Mouse (Mus musculus) limb, embryonic 15.5 days (tissue): ENCODE results near the gene Nrxn3. TPM values are rescaled to one million over a fixed set of nuclear protein-coding genes. Genes with fewer than 3 reads are reported as not detected.

ENCODE experiments used
- ATAC-seq: fragments of 200-750 bp; cut with Nextera tagmentation; 2 replicates; pipeline ENCODE4 v1.8.0; 2017; ENCODE audit warnings: low read depth, moderate TSS enrichment; ENCODE audit not compliant: insufficient number of reproducible peaks, low FRiP score, low TSS enrichment
- H3K27ac ChIP-seq: fragments of 300-500 bp; sonication (generic); 2 replicates; pipeline ENCODE4 v1.5.1; 2015; ENCODE audit warnings: moderate library complexity, mild to moderate bottlenecking, inconsistent platforms
- H3K27me3 ChIP-seq: fragments of 300-500 bp; sonication (generic); 2 replicates; pipeline ENCODE4 v1.6.1; 2015; ENCODE audit warnings: inconsistent platforms
- H3K36me3 ChIP-seq: fragments of 300-500 bp; sonication (generic); 2 replicates; pipeline ENCODE4 v1.6.1; 2015; ENCODE audit warnings: inconsistent platforms
- H3K4me1 ChIP-seq: fragments of 300-500 bp; sonication (generic); 2 replicates; pipeline ENCODE4 v1.6.1; 2015; ENCODE audit warnings: inconsistent platforms
- H3K4me2 ChIP-seq: fragments of 300-500 bp; sonication (generic); 2 replicates; pipeline ENCODE4 v1.6.1; 2015; ENCODE audit warnings: mild to moderate bottlenecking, inconsistent platforms
- H3K4me3 ChIP-seq: fragments of 300-500 bp; sonication (generic); 2 replicates; pipeline ENCODE4 v1.5.1; 2015; ENCODE audit warnings: mild to moderate bottlenecking, inconsistent platforms
- H3K9ac ChIP-seq: fragments of 300-500 bp; sonication (generic); 2 replicates; pipeline ENCODE4 v1.6.1; 2015; ENCODE audit warnings: inconsistent platforms
- H3K9me3 ChIP-seq: fragments of 300-500 bp; sonication (generic); 2 replicates; pipeline ENCODE4 v1.6.1; 2016; ENCODE audit warnings: inconsistent platforms
- WGBS: fragments of 180-500 bp; shearing (Covaris S2); methylation state at CpG from one replicate; pipeline ENCODE4 v1.1.7; 2015; 5-methylcytosine and 5-hydroxymethylcytosine counted together
- polyA plus RNA-seq: library from polyadenylated mRNA; unstranded; fragments of >200 nt; fragmentation: Nextera tagmentation; extraction: Ambion mirVana; gene quantifications from 2 replicates; pipeline ENCODE4 v1.2.1, GENCODE M21; 2015

Nrxn3 gene
- polyA plus RNA-seq, 1 experiment from 2014 or later, result 0.70 TPM

- H3K4me3 ChIP-seq, result no peak overlapping the region
- H3K27me3 ChIP-seq, result no peaks in the 10 kb centered on the region
- ATAC-seq, result no peak
- 86% methylated on average over 3 of the region's 3 CpGs for WGBS
- no peaks in the 10 kb centered on the region for H3K36me3 ChIP-seq
- no peak overlapping the region for H3K27ac ChIP-seq
- no peak overlapping the region for H3K9ac ChIP-seq
- H3K9me3 ChIP-seq, result no peaks in the 10 kb centered on the region
- no peak overlapping the region for H3K4me2 ChIP-seq
- H3K4me1 ChIP-seq, result no peaks in the 10 kb centered on the region
Measured at GRCm38 (mm10) chr12:89331474-89332263, 609.0 kb downstream of the Nrxn3 start.

DNA sequence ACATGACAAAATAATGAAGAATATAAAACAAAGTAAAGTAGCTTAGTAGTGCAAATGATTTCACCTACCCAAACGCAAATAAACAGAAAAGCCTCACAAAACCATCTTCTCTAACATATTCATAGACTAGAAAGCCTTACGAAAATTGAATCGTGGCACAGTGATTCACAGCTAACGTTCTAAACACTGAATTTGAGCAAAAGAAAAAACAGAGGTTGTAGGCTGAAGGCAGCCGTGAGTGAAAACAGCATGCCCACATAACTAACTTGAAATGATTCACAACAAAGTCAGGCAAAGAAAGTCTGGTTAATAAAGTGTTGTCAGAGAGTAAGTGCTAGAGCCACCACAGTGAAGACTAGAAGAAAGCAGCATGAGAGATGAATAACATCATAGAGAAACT is 610.8 kb downstream of the Nrxn3 start:
- H3K27me3 ChIP-seq, result no peaks in the 10 kb centered on the region
- no peaks in the 10 kb centered on the region for H3K9me3 ChIP-seq
- ATAC-seq, result no peak
- H3K4me1 ChIP-seq, result no peaks in the 10 kb centered on the region
- H3K9ac ChIP-seq, result no peak overlapping the region
- no peak overlapping the region for H3K27ac ChIP-seq
- no peak overlapping the region for H3K4me3 ChIP-seq
- no peak overlapping the region for H3K4me2 ChIP-seq
- WGBS, result 84% methylated on average over 5 of the region's 5 CpGs
- H3K36me3 ChIP-seq, result no peaks in the 10 kb centered on the region

- H3K27ac ChIP-seq, result no peak overlapping the region
- H3K4me2 ChIP-seq, result no peak overlapping the region
- H3K4me3 ChIP-seq, result no peak overlapping the region
- no peak for ATAC-seq
- no peaks in the 10 kb centered on the region for H3K27me3 ChIP-seq
- no peaks in the 10 kb centered on the region for H3K9me3 ChIP-seq
- 52% methylated on average over 4 of the region's 4 CpGs for WGBS
- H3K9ac ChIP-seq, result no peak overlapping the region
- no peaks in the 10 kb centered on the region for H3K36me3 ChIP-seq
- H3K4me1 ChIP-seq, result no peaks in the 10 kb centered on the region
Measured at GRCm38 (mm10) chr12:89364850-89365249, 642.2 kb downstream of the Nrxn3 start.

DNA sequence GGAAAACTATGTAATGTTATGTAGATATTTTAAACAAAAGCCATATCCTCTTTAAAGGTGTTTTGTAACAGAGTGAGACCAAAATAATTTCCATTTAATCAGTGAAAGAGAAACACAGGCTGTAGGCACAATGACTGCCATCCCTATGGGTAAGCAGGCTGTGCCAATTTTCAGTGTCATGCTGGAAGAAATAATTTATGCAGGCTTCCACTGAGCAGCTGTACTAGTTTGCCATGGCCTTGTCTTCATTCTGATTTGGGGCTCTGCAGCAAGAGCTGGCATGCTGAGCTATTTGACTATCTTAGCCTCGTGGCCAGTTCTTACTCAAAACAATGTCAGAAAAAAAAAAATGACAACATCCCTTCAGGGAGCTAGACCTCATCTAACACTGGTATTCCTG is 647.3 kb downstream of the Nrxn3 start:
- no peaks in the 10 kb centered on the region for H3K27me3 ChIP-seq
- H3K9me3 ChIP-seq, result no peaks in the 10 kb centered on the region
- no peak for ATAC-seq
- H3K4me1 ChIP-seq, result no peaks in the 10 kb centered on the region
- no peak overlapping the region for H3K4me3 ChIP-seq
- no peak overlapping the region for H3K4me2 ChIP-seq
- 53% methylated on average over 1 of the region's 1 CpGs for WGBS
- H3K36me3 ChIP-seq, result no peaks in the 10 kb centered on the region
- no peak overlapping the region for H3K9ac ChIP-seq
- H3K27ac ChIP-seq, result no peak overlapping the region

- H3K27ac ChIP-seq, result no peak overlapping the region
- no peak overlapping the region for H3K4me3 ChIP-seq
- WGBS, result 64% methylated on average over 1 of the region's 1 CpGs
- H3K4me1 ChIP-seq, result no peaks in the 10 kb centered on the region
- H3K4me2 ChIP-seq, result no peak overlapping the region
- no peaks in the 10 kb centered on the region for H3K36me3 ChIP-seq
- no peaks in the 10 kb centered on the region for H3K9me3 ChIP-seq
- ATAC-seq, result no peak
- H3K9ac ChIP-seq, result no peak overlapping the region
- no peaks in the 10 kb centered on the region for H3K27me3 ChIP-seq
Measured at GRCm38 (mm10) chr12:89376600-89376999, 653.9 kb downstream of the Nrxn3 start.

DNA sequence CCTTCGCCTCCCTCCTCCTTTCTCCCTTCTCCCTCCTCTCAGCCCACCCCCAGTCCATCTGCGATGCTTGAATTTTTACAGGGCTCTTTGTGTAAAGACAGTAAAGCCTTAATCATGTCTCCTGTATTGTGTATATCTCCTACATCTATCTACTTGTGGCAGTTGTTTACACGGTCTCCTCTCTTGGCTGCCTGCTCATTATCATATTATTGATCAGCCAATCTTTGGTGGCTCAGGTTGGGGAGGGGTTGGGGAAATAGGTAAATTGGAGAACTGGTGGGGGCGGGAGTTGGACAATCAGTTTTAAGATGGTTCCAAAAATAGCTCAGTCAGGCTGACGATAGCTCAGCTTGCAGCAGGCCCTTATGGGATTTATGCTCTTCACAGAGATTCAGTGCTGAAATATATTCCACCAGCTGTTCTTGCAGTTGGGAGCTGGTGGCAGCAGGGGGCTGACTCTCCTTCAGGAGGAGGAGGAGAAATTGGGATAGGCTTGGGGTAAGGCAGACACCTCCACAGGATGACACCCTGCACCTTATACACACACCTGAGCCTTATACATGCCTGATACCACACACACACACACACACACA is 654.5 kb downstream of the Nrxn3 start:
- WGBS, result 47% methylated on average over 5 of the region's 5 CpGs

DNA sequence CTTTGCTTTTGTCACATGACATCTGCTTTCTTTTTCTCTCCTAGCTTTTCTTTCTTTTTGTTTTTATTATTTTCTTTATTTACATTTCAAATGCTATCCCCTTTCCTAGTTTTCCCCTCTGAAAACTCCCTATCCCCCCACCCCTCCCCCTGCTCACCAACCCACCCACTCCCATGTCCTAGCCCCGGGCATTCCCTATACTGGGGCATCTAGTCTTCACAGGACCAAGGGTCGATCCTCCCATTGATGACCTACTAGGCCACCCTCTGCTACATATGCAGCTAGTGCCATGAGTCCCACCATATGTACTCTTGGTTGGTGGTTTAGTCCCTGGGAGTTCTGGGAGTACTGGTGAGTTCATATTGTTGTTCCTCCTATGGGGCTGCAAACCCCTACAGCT is 655.0 kb downstream of the Nrxn3 start:
- WGBS, result 87% methylated on average over 2 of the region's 2 CpGs
- no peak for ATAC-seq
- Histone ChIP-seq H3K27me3 (no peaks in the 10 kb centered on the region), H3K4me3 (no peak overlapping the region), H3K36me3 (no peaks in the 10 kb centered on the region), H3K4me1 (no peaks in the 10 kb centered on the region), H3K4me2 (no peak overlapping the region), H3K9me3 (no peaks in the 10 kb centered on the region), H3K27ac (no peak overlapping the region), H3K9ac (no peak overlapping the region)

More for the DNA sequence above, 654.5 kb downstream of the Nrxn3 start:
- ATAC-seq, result no peak
- H3K9me3 ChIP-seq, result no peaks in the 10 kb centered on the region
- no peaks in the 10 kb centered on the region for H3K36me3 ChIP-seq
- H3K27me3 ChIP-seq, result no peaks in the 10 kb centered on the region
- no peak overlapping the region for H3K27ac ChIP-seq
- H3K9ac ChIP-seq, result no peak overlapping the region
- no peak overlapping the region for H3K4me3 ChIP-seq
- no peaks in the 10 kb centered on the region for H3K4me1 ChIP-seq
- H3K4me2 ChIP-seq, result no peak overlapping the region

DNA sequence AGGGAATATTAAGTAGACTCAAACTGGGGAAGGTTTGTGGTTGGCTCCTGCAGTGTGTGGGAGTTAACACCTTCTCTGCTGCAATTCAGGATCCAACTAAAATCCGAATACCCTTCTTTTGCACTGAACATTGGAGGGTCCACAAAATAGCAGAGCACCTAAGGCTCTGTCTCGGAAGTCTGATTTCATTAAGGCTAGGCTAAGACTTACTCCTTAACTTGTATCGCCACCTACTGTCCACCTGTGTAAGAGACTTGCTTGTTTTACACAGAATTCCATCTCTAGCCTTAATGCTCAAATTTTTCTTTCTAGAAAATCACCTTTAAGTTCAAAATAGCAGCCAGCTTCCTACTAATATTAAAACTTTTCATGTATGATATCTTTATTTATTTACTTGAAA is 660.6 kb downstream of the Nrxn3 start:
- no peaks in the 10 kb centered on the region for H3K36me3 ChIP-seq
- H3K4me3 ChIP-seq, result no peak overlapping the region
- H3K4me2 ChIP-seq, result no peak overlapping the region
- 7% methylated on average over 3 of the region's 3 CpGs for WGBS
- ATAC-seq, result no peak
- H3K27ac ChIP-seq, result no peak overlapping the region
- no peaks in the 10 kb centered on the region for H3K27me3 ChIP-seq
- no peaks in the 10 kb centered on the region for H3K9me3 ChIP-seq
- H3K9ac ChIP-seq, result no peak overlapping the region
- H3K4me1 ChIP-seq, result no peaks in the 10 kb centered on the region

GRCm38 (mm10) chr12:89395121-89395792 is 672.6 kb downstream of the Nrxn3 start:
- H3K4me3 ChIP-seq, result no peak overlapping the region
- no peak overlapping the region for H3K9ac ChIP-seq
- H3K9me3 ChIP-seq, result no peaks in the 10 kb centered on the region
- ATAC-seq, result no peak
- no peaks in the 10 kb centered on the region for H3K4me1 ChIP-seq
- no peaks in the 10 kb centered on the region for H3K27me3 ChIP-seq
- WGBS, result 55% methylated on average over 3 of the region's 3 CpGs
- H3K36me3 ChIP-seq, result no peaks in the 10 kb centered on the region
- no peak overlapping the region for H3K4me2 ChIP-seq
- no peak overlapping the region for H3K27ac ChIP-seq

DNA sequence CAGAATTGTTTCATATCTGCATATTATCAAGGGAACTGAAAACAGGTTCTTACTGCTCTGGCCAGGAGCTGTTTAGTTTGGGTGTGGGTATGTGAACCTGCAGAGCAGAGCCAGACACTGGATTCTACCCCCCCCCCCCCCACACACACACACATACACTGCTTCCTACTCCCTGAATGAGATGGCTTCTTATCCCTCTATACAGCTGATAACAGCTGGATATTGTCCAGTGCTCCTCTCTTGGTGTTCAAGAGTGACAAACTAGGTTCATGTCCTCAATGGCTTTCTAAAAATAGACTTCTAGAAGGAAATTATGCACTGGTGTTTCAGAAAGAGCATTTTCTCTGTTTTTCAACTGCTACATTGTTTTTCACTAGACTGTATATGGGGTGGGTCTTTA is 713.8 kb downstream of the Nrxn3 start:
- no peaks in the 10 kb centered on the region for H3K4me1 ChIP-seq
- no peak for ATAC-seq
- no peak overlapping the region for H3K4me2 ChIP-seq
- no peaks in the 10 kb centered on the region for H3K27me3 ChIP-seq
- no peak overlapping the region for H3K9ac ChIP-seq
- no peaks in the 10 kb centered on the region for H3K9me3 ChIP-seq
- no peak overlapping the region for H3K4me3 ChIP-seq
- no peaks in the 10 kb centered on the region for H3K36me3 ChIP-seq
- no peak overlapping the region for H3K27ac ChIP-seq

DNA sequence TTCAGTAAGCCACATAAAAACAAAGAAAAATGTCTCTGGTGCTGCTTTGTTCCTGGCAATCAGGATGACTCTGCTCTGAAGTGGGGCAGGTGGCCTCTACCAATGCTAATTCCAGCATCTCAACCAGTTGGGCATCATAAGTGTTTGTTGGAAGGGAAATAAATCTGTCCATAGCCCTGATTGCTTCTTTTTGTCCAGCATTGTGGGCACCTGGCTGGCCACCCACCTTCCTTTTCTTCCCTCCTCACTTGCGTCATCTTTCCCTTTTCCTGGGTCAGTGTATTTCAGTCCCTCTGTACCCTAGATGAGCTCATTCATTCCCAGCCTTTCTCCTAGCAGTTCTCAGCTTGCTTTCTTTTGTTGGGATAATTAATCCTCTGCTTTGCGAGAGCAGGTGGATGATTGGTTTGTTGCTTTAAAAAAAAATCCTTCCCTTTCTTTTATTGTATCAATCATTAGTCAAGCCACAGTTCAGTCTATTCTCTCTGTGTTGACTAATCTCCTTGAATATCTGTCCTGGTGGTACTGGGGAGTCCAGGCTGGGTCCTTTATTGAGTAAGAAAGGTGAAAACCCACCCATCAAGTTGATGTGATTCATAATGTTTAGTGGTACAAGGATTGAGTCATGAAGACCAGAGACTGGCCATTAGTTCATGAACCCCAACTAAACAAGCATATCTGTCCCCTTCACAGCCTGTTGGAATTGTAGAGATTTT is 719.8 kb downstream of the Nrxn3 start:
- H3K27me3 ChIP-seq, result no peaks in the 10 kb centered on the region
- 59% methylated on average over 2 of the region's 2 CpGs for WGBS
- no peaks in the 10 kb centered on the region for H3K4me1 ChIP-seq
- no peak overlapping the region for H3K4me2 ChIP-seq
- no peaks in the 10 kb centered on the region for H3K9me3 ChIP-seq
- no peaks in the 10 kb centered on the region for H3K36me3 ChIP-seq
- ATAC-seq, result no peak
- H3K4me3 ChIP-seq, result no peak overlapping the region
- no peak overlapping the region for H3K9ac ChIP-seq
- H3K27ac ChIP-seq, result no peak overlapping the region
